Mouse (Mus musculus) liver, embryonic 12.5 days (tissue): ENCODE results near the gene Nrcam. TPM values are rescaled to one million over a fixed set of nuclear protein-coding genes. Genes with fewer than 3 reads are reported as not detected.

Experiments
- ATAC-seq: fragments of 200-750 bp; cut with Nextera tagmentation; 2 replicates; pipeline ENCODE4 v1.8.0; 2017; ENCODE audit warnings: moderate number of reproducible peaks, mild to moderate bottlenecking, moderate library complexity
- H3K27ac ChIP-seq: fragments of 300-500 bp; sonication (generic); 2 replicates; pipeline ENCODE4 v1.5.1; 2016; ENCODE audit warnings: mild to moderate bottlenecking
- H3K27me3 ChIP-seq: fragments of 300-500 bp; sonication (generic); replicated peaks from 2 replicates; pipeline ENCODE4 v1.6.1; 2016; ENCODE audit warnings: mild to moderate bottlenecking, moderate library complexity
- H3K36me3 ChIP-seq: fragments of 300-500 bp; sonication (generic); 2 replicates; pipeline ENCODE4 v1.6.1; 2016; ENCODE audit warnings: mild to moderate bottlenecking, moderate library complexity
- H3K4me1 ChIP-seq: fragments of 300-500 bp; sonication (generic); 2 replicates; pipeline ENCODE4 v1.6.1; 2016
- H3K4me2 ChIP-seq: fragments of 300-500 bp; sonication (generic); 2 replicates; pipeline ENCODE4 v1.6.1; 2016; ENCODE audit warnings: mild to moderate bottlenecking, moderate library complexity
- H3K4me3 ChIP-seq: fragments of 300-500 bp; sonication (generic); 2 replicates; pipeline ENCODE4 v1.5.1; 2016; ENCODE audit warnings: mild to moderate bottlenecking, moderate library complexity
- H3K9ac ChIP-seq: fragments of 300-500 bp; sonication (generic); 2 replicates; pipeline ENCODE4 v1.6.1; 2016; ENCODE audit warnings: mild to moderate bottlenecking, moderate library complexity
- H3K9me3 ChIP-seq: fragments of 300-500 bp; sonication (generic); replicated peaks from 2 replicates; pipeline ENCODE4 v1.6.1; 2016; ENCODE audit warnings: mild to moderate bottlenecking, moderate library complexity
- WGBS: fragments of 180-500 bp; shearing (Covaris S2); methylation state at CpG from one replicate; pipeline ENCODE4 v1.1.7; 2016; ENCODE audit not compliant: insufficient replicate concordance; 5-methylcytosine and 5-hydroxymethylcytosine counted together
- polyA plus RNA-seq: library from polyadenylated mRNA; unstranded; fragments of >200 nt; fragmentation: Nextera tagmentation; extraction: Ambion mirVana; gene quantifications from 2 replicates; pipeline ENCODE4 v1.2.1, GENCODE M21; 2016

Gene Nrcam
- polyA plus RNA-seq, 1 experiment from 2014 or later, result 0.42 TPM

- WGBS, result 74% methylated on average over 6 of the region's 6 CpGs
- no peak overlapping the region for H3K4me2 ChIP-seq
Observed at GRCm38 (mm10) chr12:44375956-44376355, 47.3 kb downstream of the Nrcam start.

GRCm38 (mm10) chr12:44378431-44379161 is 49.9 kb downstream of the Nrcam start:
- Histone ChIP-seq H3K27me3 (no peaks in the 10 kb centered on the region), H3K9me3 (no peaks in the 10 kb centered on the region), H3K4me3 (no peak overlapping the region), H3K27ac (no peak overlapping the region), H3K36me3 (no peaks in the 10 kb centered on the region), H3K9ac (no peak overlapping the region), H3K4me1 (no peaks in the 10 kb centered on the region), H3K4me2 (no peak overlapping the region)
- 72% methylated on average over 8 of the region's 8 CpGs for WGBS
- ATAC-seq, result no peak

More at GRCm38 (mm10) chr12:44375956-44376355, 47.3 kb downstream of the Nrcam start:
- H3K27ac ChIP-seq, result no peak overlapping the region
- H3K4me3 ChIP-seq, result no peak overlapping the region
- no peaks in the 10 kb centered on the region for H3K9me3 ChIP-seq
- H3K9ac ChIP-seq, result no peak overlapping the region
- H3K4me1 ChIP-seq, result no peaks in the 10 kb centered on the region
- no peak for ATAC-seq
- no peaks in the 10 kb centered on the region for H3K27me3 ChIP-seq
- no peaks in the 10 kb centered on the region for H3K36me3 ChIP-seq

- Histone ChIP-seq H3K9me3 (no peaks in the 10 kb centered on the region), H3K36me3 (no peaks in the 10 kb centered on the region), H3K27ac (no peak overlapping the region), H3K4me3 (no peak overlapping the region), H3K9ac (no peak overlapping the region), H3K4me1 (no peaks in the 10 kb centered on the region), H3K27me3 (no peaks in the 10 kb centered on the region), H3K4me2 (no peak overlapping the region)
- ATAC-seq, result no peak
- 73% methylated on average over 4 of the region's 4 CpGs for WGBS
Observed at GRCm38 (mm10) chr12:44380805-44381204, 52.1 kb downstream of the Nrcam start.

GRCm38 (mm10) chr12:44386398-44386797 is 57.7 kb downstream of the Nrcam start:
- Histone ChIP-seq H3K4me3 (no peak overlapping the region), H3K27ac (no peak overlapping the region), H3K9ac (no peak overlapping the region), H3K27me3 (no peaks in the 10 kb centered on the region), H3K4me2 (no peak overlapping the region), H3K4me1 (no peaks in the 10 kb centered on the region), H3K36me3 (no peaks in the 10 kb centered on the region), H3K9me3 (no peaks in the 10 kb centered on the region)
- WGBS, result 59% methylated on average over 7 of the region's 7 CpGs
- ATAC-seq, result no peak

- 32% methylated on average over 1 of the region's 1 CpGs for WGBS
- Histone ChIP-seq H3K4me2 (no peak overlapping the region), H3K4me1 (no peaks in the 10 kb centered on the region), H3K36me3 (no peaks in the 10 kb centered on the region), H3K9me3 (no peaks in the 10 kb centered on the region), H3K9ac (no peak overlapping the region), H3K27ac (no peak overlapping the region), H3K27me3 (no peaks in the 10 kb centered on the region), H3K4me3 (no peak overlapping the region)
- ATAC-seq, result no peak
Observed at GRCm38 (mm10) chr12:44388220-44388619, 59.5 kb downstream of the Nrcam start.

GRCm38 (mm10) chr12:44390391-44391137 is 61.9 kb downstream of the Nrcam start:
- H3K27ac ChIP-seq, result no peak overlapping the region
- H3K9me3 ChIP-seq, result no peaks in the 10 kb centered on the region
- no peak overlapping the region for H3K4me2 ChIP-seq
- H3K4me3 ChIP-seq, result no peak overlapping the region
- WGBS, result 74% methylated on average over 5 of the region's 5 CpGs
- no peak for ATAC-seq
- H3K27me3 ChIP-seq, result no peaks in the 10 kb centered on the region
- no peak overlapping the region for H3K9ac ChIP-seq
- H3K4me1 ChIP-seq, result no peaks in the 10 kb centered on the region
- no peaks in the 10 kb centered on the region for H3K36me3 ChIP-seq

- WGBS, result 57% methylated on average over 3 of the region's 3 CpGs
- H3K4me2 ChIP-seq, result no peak overlapping the region
- H3K4me1 ChIP-seq, result no peaks in the 10 kb centered on the region
- no peaks in the 10 kb centered on the region for H3K9me3 ChIP-seq
- H3K27me3 ChIP-seq, result no peaks in the 10 kb centered on the region
- no peaks in the 10 kb centered on the region for H3K36me3 ChIP-seq
- no peak overlapping the region for H3K9ac ChIP-seq
- no peak overlapping the region for H3K27ac ChIP-seq
- no peak for ATAC-seq
- no peak overlapping the region for H3K4me3 ChIP-seq
Observed at GRCm38 (mm10) chr12:44394901-44395300, 66.2 kb downstream of the Nrcam start.

- no peak overlapping the region for H3K4me2 ChIP-seq
- no peak overlapping the region for H3K4me3 ChIP-seq
- H3K4me1 ChIP-seq, result no peaks in the 10 kb centered on the region
- H3K27ac ChIP-seq, result no peak overlapping the region
- no peaks in the 10 kb centered on the region for H3K36me3 ChIP-seq
- 39% methylated on average over 5 of the region's 5 CpGs for WGBS
- no peak for ATAC-seq
- no peak overlapping the region for H3K9ac ChIP-seq
- no peaks in the 10 kb centered on the region for H3K27me3 ChIP-seq
- no peaks in the 10 kb centered on the region for H3K9me3 ChIP-seq
Observed at GRCm38 (mm10) chr12:44397782-44398181, 69.1 kb downstream of the Nrcam start.

- Histone ChIP-seq H3K4me2 (no peak overlapping the region), H3K9ac (no peak overlapping the region), H3K4me1 (no peaks in the 10 kb centered on the region), H3K36me3 (no peaks in the 10 kb centered on the region), H3K27me3 (no peaks in the 10 kb centered on the region), H3K9me3 (no peaks in the 10 kb centered on the region), H3K27ac (no peak overlapping the region), H3K4me3 (no peak overlapping the region)
- no peak for ATAC-seq
- WGBS, result 60% methylated on average over 1 of the region's 1 CpGs
Observed at GRCm38 (mm10) chr12:44402134-44402533, 73.4 kb downstream of the Nrcam start.

GRCm38 (mm10) chr12:44403270-44403669 is 74.6 kb downstream of the Nrcam start:
- no peak overlapping the region for H3K9ac ChIP-seq
- H3K4me1 ChIP-seq, result no peaks in the 10 kb centered on the region
- no peaks in the 10 kb centered on the region for H3K27me3 ChIP-seq
- ATAC-seq, result no peak
- WGBS, result 50% methylated on average over 1 of the region's 1 CpGs
- no peaks in the 10 kb centered on the region for H3K36me3 ChIP-seq
- no peak overlapping the region for H3K4me2 ChIP-seq
- no peak overlapping the region for H3K27ac ChIP-seq
- H3K9me3 ChIP-seq, result no peaks in the 10 kb centered on the region
- H3K4me3 ChIP-seq, result no peak overlapping the region

- WGBS, result 40% methylated on average over 3 of the region's 3 CpGs
- Histone ChIP-seq H3K27ac (no peak overlapping the region), H3K9me3 (no peaks in the 10 kb centered on the region), H3K36me3 (no peaks in the 10 kb centered on the region), H3K27me3 (no peaks in the 10 kb centered on the region), H3K4me1 (no peaks in the 10 kb centered on the region), H3K9ac (no peak overlapping the region), H3K4me3 (no peak overlapping the region), H3K4me2 (no peak overlapping the region)
- no peak for ATAC-seq
Observed at GRCm38 (mm10) chr12:44403731-44404424, 75.2 kb downstream of the Nrcam start.

- H3K27ac ChIP-seq, result no peak overlapping the region
- 72% methylated on average over 4 of the region's 4 CpGs for WGBS
Observed at GRCm38 (mm10) chr12:44409786-44410185, 81.1 kb downstream of the Nrcam start.

More at GRCm38 (mm10) chr12:44409786-44410185, 81.1 kb downstream of the Nrcam start:
- Histone ChIP-seq H3K36me3 (no peaks in the 10 kb centered on the region), H3K4me3 (no peak overlapping the region), H3K27me3 (no peaks in the 10 kb centered on the region), H3K4me2 (no peak overlapping the region), H3K4me1 (no peaks in the 10 kb centered on the region), H3K9ac (no peak overlapping the region), H3K9me3 (no peaks in the 10 kb centered on the region)
- ATAC-seq, result no peak
